Mouse (Mus musculus): ENCODE measurements around the gene Olfr134.
"Not testable (repeated sequence)": the region's sequence is repeated elsewhere in the genome, so short reads cannot be mapped to it uniquely, and the experiment has no call there.

Olfr134 gene

DNA sequence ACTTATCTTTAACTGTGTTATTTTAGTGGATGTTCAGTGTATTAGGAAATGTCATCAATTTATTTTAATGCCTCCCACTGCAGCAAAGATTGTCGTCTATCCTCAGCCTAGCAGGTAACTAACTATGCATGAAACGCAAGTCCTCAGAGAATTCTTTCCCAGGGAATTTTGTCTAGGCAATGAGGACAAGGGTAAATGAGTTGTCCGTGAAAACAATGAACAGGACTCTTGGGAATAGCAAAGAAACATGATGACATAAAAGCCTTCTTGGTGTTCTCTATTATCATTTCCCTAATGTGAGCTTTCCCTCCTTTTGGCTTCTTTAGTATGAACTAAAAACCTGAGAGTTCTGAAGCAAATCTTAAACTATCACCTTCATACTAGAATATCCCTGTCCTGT, at the start of gene Olfr134:
Gene Olfr134 (plus strand): TSS at position 301 of the 400 bp plus-strand sequence.
- no peak for DNase-seq (ENCODE audit: low spot score in 2 of 2)

DNA sequence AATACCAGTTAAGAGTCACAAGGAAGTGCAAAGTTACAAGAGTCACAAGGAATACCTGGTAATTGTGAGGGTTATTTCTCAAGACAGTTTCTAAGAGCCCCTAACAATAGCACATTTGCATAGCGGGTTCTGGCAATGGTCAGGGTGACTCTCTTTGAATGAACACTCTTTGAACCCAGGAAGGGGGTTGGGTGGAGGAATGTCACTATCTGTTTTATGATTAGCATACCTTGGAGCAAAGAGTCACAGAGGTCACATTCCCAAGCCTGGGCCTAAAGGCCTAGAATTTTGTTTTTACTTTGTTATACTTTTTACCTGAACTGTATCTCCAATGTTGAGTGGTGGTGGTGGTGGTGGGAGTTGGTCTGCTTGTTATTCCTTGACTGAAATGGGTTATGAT, 47.0 kb upstream of the Olfr134 start:
- DNase-seq (ENCODE audit: low spot score in 2 of 2): not testable (repeated sequence)

DNA sequence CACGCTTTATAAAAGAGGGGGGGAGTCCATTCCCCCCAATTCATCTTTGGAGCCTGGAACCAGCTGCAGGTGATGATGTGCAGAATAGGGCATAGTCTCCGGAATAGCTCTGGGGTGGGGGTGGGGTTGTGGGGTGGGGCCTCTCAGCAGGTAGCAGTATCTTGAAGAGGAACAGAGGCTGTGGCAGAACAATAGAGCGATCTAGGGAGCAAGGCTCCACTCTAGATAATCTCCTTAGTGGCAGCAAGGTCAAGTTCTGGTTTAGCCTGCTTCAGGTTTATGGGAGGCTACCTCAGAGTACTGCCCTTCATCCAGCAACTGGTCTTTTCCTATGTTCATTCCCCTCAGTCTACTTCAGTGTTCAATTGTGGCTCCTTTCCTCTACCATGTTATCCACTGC, 45.8 kb upstream of the Olfr134 start:
- not testable (repeated sequence) for DNase-seq (ENCODE audit: low spot score in 2 of 2)

DNA sequence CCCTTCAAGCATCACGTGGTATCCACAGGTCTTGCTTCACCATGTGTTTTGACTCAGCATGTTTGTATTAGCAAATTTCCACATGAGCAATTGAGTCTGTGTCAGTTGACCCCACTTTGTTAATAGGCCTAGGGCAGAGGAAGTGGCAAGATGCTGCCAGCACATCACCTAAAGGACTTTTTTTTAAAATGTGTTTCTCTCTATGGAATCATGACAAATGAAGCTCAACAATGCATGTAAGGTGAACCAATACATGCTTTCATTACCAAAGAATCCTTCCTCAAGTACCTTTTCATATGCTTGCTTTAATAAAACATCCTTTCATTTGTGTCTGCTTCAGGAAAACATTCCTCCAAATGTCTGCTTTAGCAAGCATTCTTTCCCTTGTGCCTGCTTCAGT, 36.8 kb upstream of the Olfr134 start, which contains the start of gene Olfr132:
Gene Olfr132 (minus strand): TSS at position 101 of the 400 bp plus-strand sequence.
- no peak for DNase-seq (ENCODE audit: low spot score in 2 of 2)

DNA sequence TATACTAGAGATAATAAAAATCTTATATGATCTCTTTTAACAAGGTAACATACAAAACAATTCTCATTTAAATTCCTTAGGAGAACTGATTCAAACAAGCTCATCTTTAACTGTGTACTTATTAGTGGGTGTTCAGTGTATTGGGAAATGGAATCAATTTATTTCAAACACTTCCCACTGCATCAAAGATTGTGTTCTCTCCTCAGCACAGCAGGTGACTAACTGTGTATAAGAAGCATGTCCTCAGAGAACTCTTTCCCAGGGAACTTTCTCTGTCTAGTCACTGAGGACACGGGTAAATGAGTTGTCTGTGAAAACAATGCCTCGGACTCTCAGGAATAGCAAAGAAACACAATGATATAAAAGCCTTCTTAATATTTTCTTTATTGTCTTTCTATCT, 26.2 kb upstream of the Olfr134 start, which contains the start of gene Olfr133:
Gene Olfr133 (plus strand): TSS at position 301 of the 400 bp plus-strand sequence.
- DNase-seq (ENCODE audit: low spot score in 2 of 2): no peak

DNA sequence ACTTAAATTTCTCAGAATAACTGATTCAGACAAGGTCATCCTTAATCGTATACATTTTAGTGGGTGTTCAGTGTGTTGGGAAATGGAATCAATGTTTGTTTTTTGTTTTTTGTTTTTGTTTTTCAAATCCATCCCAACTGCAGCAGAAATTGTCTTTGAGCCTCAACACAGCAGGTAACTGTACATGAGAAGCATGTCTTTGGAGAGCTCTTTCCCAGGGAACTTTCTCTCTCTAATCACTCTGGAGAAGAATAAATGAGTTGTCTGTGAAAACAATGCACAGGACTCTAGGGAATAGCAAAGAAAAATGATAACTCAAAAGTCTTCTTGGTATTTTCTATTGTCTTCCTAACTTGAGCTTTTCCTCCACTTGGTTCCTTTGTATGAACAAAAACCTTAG, 32.8 kb downstream of the Olfr134 start, which contains the start of gene Olfr135:
Gene Olfr135 (plus strand): TSS at position 301 of the 400 bp plus-strand sequence.
- DNase-seq (ENCODE audit: low spot score in 2 of 2): no peak
